Mouse (Mus musculus): ENCODE data around the gene Sox8.

The Sox8 gene

GRCm38 (mm10) chr17:25555666-25556629 lies 14.5 kb downstream of the Sox8 start:
- no peak for DNase-seq (ENCODE audit: low read depth)

GRCm38 (mm10) chr17:25555159-25555558 lies 15.3 kb downstream of the Sox8 start:
- no peak for DNase-seq (ENCODE audit: low read depth)

- DNase-seq (ENCODE audit: low read depth) = no peak
These were observed 19.2 kb downstream of the Sox8 start for GRCm38 (mm10) chr17:25551313-25551712.

GRCm38 (mm10) chr17:25550020-25550419 lies 20.5 kb downstream of the Sox8 start:
- DNase-seq (ENCODE audit: low read depth) = no peak

GRCm38 (mm10) chr17:25547026-25547425 lies 23.5 kb downstream of the Sox8 start:
- DNase-seq (ENCODE audit: low read depth) = no peak

- DNase-seq (ENCODE audit: low read depth) = no peak
These were observed 28.7 kb downstream of the Sox8 start for GRCm38 (mm10) chr17:25541768-25542167.

- DNase-seq (ENCODE audit: low read depth) = no peak
These were observed 29.8 kb downstream of the Sox8 start for GRCm38 (mm10) chr17:25540731-25541130.

- no peak for DNase-seq (ENCODE audit: low read depth)
These were observed 31.3 kb downstream of the Sox8 start for GRCm38 (mm10) chr17:25538945-25539875.

GRCm38 (mm10) chr17:25530357-25531022 lies 40.0 kb downstream of the Sox8 start:
- no peak for DNase-seq (ENCODE audit: low read depth)

- DNase-seq (ENCODE audit: low read depth) = no peak
These were observed 48.4 kb downstream of the Sox8 start for GRCm38 (mm10) chr17:25522080-25522479.

- no peak for DNase-seq (ENCODE audit: low read depth)
These were observed 50.0 kb downstream of the Sox8 start for GRCm38 (mm10) chr17:25520492-25520891.

- no peak for DNase-seq (ENCODE audit: low read depth)
These were observed 51.0 kb downstream of the Sox8 start for GRCm38 (mm10) chr17:25519511-25519910.

GRCm38 (mm10) chr17:25518144-25518543 lies 52.3 kb downstream of the Sox8 start:
- DNase-seq (ENCODE audit: low read depth) = no peak

- no peak for DNase-seq (ENCODE audit: low read depth)
These were observed 54.2 kb downstream of the Sox8 start for GRCm38 (mm10) chr17:25516315-25516714.

Measured in induced T-regulatory cell, adult 2 months (primary cell).